Mouse (Mus musculus) megakaryocyte-erythroid progenitor cell, adult 5 weeks (primary cell): Measurements from ENCODE around the gene Skiv2l. TPM values are rescaled to one million over a fixed set of nuclear protein-coding genes. Genes with fewer than 3 reads are reported as not detected.

Experiments used
- polyA plus RNA-seq: library from polyadenylated mRNA; stranded (reverse); fragments of >175 nt; gene quantifications from 2 replicates; pipeline ENCODE4 v1.2.3, GENCODE M21; 2012

Gene Skiv2l
- 63.8 and 69.0 TPM in 2 replicates for polyA plus RNA-seq

DNA sequence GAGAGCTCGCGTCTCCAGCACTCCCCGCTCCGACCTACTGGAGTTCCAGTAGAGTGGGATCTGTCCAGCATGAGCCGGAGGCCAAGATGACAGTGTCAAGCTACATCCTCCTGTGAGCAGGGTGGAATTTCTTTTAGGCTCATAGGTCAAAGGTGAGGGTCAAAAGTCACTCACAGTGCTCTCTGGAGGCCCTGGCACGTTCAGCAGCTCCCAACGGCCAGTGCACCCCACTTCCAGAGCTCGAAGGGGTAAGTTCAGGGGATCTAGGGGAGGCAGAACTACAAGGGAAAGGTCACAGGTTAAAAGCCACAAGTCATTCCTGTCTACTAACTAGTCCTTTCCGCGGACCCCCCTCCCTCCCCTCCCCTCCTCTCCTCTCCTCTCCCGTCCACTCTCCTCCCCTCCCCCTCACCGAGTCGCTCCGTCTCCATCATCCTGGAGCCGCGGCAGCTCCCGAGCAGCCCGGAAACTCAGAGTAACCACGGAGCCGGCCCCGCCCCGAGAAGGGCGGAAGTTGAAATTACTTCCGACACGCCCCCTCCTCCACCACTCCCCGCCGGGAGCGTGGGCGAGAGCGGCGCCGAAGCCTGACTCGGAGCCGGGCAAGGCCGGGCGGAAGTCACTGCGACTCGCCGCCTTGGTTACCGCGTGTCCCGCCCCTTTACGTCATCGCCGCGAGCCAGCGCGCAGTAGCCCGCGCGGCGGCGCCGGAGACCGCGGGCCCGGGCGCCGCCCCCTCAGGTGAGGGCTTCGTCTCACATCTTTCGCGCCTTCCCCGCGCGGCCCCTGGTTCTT, at the start of gene Skiv2l, which contains the start of gene Nelfe:
TSS of gene Skiv2l (minus strand) at position 489 of the 795 bp plus-strand sequence.
TSS of gene Nelfe (plus strand) at position 670 of the 795 bp plus-strand sequence.

DNA sequence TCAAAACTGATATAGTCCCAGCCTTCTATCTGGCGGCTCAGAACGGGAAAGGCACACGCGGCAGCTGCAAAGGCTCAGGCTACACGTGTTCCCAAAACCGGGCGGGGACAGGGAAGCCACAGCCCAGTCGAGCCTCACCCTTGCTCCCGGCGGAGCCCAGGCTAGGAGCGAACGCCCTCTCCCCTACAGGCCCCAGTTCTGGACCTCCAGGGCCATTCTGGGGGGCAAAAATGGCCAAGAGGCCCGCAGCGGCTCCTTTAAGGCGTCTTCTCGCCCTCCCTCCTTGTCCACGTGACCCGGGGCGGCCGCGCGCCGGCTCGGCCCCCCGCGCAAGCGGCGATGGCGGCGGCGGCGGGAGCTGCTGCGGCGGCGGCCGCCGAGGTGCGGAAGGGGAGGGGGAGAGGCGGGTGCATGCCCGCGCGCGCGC, 48.2 kb upstream of the Skiv2l start, which contains the start of the genes C2 and Ehmt2:
TSS of gene C2 (minus strand) at position 106 of the 427 bp plus-strand sequence.
TSS of gene Ehmt2 (plus strand) at position 310 of the 427 bp plus-strand sequence.

DNA sequence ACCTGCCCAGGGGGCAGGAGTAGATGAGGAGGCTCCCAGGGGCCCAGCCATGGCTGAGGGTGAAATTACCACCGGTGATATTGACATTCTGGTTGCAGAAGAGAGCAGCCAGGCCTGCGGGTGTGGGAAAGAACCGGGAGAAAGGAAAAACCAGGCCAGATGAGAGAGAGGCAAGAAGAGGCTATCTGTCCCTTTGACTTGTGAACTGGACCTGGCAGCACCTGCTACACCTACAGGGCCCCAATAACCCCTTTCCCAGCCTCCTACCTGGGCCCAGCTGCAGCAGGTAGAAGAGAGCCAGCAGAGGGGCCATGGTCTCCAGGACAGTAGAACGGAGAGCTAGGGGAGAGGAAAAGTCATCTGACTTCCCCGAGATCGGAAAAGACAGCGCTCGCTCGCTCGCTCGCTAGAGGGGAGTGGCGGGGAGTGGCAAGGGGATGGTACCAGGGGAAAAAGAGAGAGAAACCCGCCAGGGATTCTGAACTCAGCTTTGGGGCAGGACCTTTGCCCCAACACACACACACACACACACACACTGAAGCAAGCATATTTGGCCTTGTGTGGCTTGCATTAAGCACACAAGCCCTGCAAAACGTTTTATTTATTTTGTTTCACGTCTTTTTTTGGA, 31.8 kb upstream of the Skiv2l start, which contains the start of gene Gm20547:
TSS of gene Gm20547 (minus strand) at position 360 of the 628 bp plus-strand sequence.

DNA sequence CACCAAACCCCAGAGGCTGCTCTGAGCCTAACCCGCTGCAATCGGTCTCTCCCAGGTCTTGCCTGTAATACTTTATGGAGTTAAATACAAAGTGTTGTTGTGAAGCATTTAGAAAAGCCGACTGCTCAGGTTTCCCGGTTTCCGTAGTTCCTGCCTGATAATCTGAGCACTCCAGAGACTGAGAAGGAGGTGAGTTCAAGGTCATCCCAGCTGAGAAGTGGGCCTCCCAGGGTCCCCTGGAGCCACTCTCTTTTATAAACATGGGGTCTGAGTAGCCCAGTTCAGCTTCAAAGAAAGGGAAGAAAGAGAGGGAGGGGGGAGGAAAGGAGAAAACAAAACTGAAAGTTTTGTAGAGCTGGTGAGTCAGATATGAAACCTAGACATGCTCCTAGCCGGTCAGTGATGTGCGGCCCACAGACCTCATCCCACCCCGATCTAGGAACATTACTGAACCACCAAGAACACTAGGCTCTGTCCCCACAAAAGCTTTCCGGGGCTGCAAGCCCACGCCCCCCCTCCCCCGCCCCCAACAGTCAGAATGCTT, 29.4 kb upstream of the Skiv2l start, which contains the start of gene Zbtb12:
TSS of gene Zbtb12 (plus strand) at position 148 of the 544 bp plus-strand sequence.

DNA sequence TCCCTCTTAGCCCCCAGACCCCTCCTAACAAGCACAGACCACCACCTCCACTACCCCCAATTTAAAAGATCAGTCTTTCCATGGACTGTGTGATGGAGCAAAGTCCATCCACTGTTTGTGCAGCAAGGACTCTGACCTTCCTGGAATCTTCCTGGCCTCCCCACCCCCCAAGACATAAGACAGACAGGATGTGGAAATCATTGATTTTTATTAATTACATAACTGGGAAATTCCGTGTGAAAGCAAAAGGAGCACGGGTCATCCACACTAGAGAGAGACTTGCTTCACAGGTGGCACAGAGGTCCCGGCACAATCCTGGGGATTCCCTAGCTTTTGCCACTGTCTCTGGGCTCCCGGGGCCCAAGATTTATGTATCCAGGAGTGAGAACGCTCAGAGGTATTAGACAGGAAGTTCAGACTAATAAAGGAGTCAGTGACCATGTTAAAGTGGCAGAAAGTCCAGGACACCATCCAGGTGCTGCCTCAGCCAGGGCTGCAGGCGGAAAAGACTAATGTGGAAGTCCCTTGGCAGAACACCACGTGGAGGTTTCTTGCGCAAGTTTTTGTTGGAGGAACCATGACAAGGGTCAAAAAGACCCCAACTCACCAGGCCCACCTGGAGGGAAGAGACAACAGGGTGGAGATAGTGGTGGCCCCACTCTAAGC, 12.5 kb upstream of the Skiv2l start, which contains the start of gene Cfb:
TSS of gene Cfb (minus strand) at position 103 of the 666 bp plus-strand sequence.

DNA sequence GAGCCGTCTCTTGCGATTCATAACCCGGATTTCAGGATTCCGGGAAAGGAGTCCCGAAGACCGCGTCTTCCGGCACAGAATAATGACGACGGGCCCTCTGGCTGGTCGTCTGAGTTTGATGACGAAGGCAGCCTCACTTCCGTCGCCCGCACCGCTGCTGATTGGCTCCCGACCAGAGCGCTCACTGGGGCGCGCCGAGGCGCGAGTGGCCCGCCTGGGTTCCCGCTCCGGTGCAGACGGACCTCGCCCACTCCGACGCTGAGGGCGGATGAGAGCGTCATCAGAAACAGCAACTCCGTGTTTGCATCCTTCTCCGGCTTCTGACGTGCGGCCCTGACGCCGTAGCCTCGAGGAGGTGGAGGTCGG, 13.2 kb downstream of the Skiv2l start, which contains the start of the genes Stk19 and Dxo:
TSS of gene Stk19 (minus strand) at position 90 of the 366 bp plus-strand sequence.
TSS of gene Dxo (plus strand) at position 164 of the 366 bp plus-strand sequence.

DNA sequence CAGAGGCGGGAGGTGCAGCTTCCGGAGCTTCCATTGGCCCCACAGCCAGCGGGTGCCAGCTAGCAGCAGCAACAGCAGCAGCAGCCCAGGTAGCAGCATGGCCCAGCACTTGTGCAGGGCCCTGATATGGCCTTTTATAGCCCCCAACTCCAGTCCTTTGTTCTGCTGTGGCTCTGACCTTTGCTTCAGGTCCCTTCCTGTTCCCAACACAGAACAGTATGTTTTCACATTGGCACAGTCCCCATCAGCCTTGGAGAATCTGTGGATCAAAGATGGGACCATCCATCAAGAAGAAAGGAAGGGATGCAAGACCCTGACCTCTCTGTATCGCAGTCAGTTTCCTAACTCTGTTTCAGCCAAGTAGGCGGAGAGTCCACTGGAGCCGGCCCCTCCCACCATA, 45.7 kb downstream of the Skiv2l start, which contains the start of gene Cyp21a1:
TSS of gene Cyp21a1 (minus strand) at position 261 of the 400 bp plus-strand sequence.

Other genes starting within 250 kb of the Skiv2l start
- 65.9 and 70.5 TPM in 2 replicates for gene Rnf5, start 246.5 kb downstream of the Skiv2l start, polyA plus RNA-seq
- gene Agpat1, start 245.9 kb downstream of the Skiv2l start, polyA plus RNA-seq: 119 and 139 TPM in 2 replicates
- gene Egfl8, start 234.2 kb downstream of the Skiv2l start, polyA plus RNA-seq: 3.9 and 4.4 TPM in 2 replicates
- 185 and 189 TPM in 2 replicates for gene Ppt2, start 221.7 kb downstream of the Skiv2l start, polyA plus RNA-seq
- gene Prrt1, start 220.7 kb downstream of the Skiv2l start, polyA plus RNA-seq: 2.5 and 3.4 TPM in 2 replicates
- 8.3 and 8.4 TPM in 2 replicates for gene Fkbpl, start 205.4 kb downstream of the Skiv2l start, polyA plus RNA-seq
- 184 and 230 TPM in 2 replicates for gene Atf6b, start 203.1 kb downstream of the Skiv2l start, polyA plus RNA-seq
- 0.02 TPM in 2 replicates for gene Tnxb, start 179.7 kb downstream of the Skiv2l start, polyA plus RNA-seq
- 0.17 and 0.61 TPM in 2 replicates for gene C4b, start 106.3 kb downstream of the Skiv2l start, polyA plus RNA-seq
- gene Cyp21a1, start 45.6 kb downstream of the Skiv2l start, polyA plus RNA-seq: not detected in 2 replicates
- gene Stk19, start 13.3 kb downstream of the Skiv2l start, polyA plus RNA-seq: 65.1 and 75.3 TPM in 2 replicates
- 106 TPM in 2 replicates for gene Dxo, start 13.2 kb downstream of the Skiv2l start, polyA plus RNA-seq
- 308 and 315 TPM in 2 replicates for gene Nelfe, start 181 bp upstream of the Skiv2l start, polyA plus RNA-seq
- gene Cfb, start 12.3 kb upstream of the Skiv2l start, polyA plus RNA-seq: 0.13 TPM in 1 of 2 replicates, not detected in the other
- gene Zbtb12, start 29.3 kb upstream of the Skiv2l start, polyA plus RNA-seq: 51.5 and 66.6 TPM in 2 replicates
- gene Gm20547, start 31.8 kb upstream of the Skiv2l start, polyA plus RNA-seq: not detected in 2 replicates
- 2.0 and 2.3 TPM in 2 replicates for gene C2, start 48.1 kb upstream of the Skiv2l start, polyA plus RNA-seq
- gene Ehmt2, start 48.3 kb upstream of the Skiv2l start, polyA plus RNA-seq: 441 and 469 TPM in 2 replicates
- not detected in 2 replicates for gene Slc44a4, start 64.3 kb upstream of the Skiv2l start, polyA plus RNA-seq
- gene Neu1, start 81.0 kb upstream of the Skiv2l start, polyA plus RNA-seq: 52.4 and 79.9 TPM in 2 replicates
- 425 and 1,961 TPM in 2 replicates for gene Hspa1b, start 109.0 kb upstream of the Skiv2l start, polyA plus RNA-seq
- 0.52 TPM in 1 of 2 replicates, not detected in the other for gene Gm20481, start 119.7 kb upstream of the Skiv2l start, polyA plus RNA-seq
- 239 and 1,296 TPM in 2 replicates for gene Hspa1a, start 121.9 kb upstream of the Skiv2l start, polyA plus RNA-seq
- gene Hspa1l, start 122.5 kb upstream of the Skiv2l start, polyA plus RNA-seq: 0.06 TPM in 1 of 2 replicates, not detected in the other
- gene Lsm2, start 131.7 kb upstream of the Skiv2l start, polyA plus RNA-seq: 154 and 167 TPM in 2 replicates
- gene Vars, start 150.8 kb upstream of the Skiv2l start, polyA plus RNA-seq: 841 and 875 TPM in 2 replicates
- gene Vwa7, start 166.4 kb upstream of the Skiv2l start, polyA plus RNA-seq: 0.24 and 0.38 TPM in 2 replicates
- 6.0 and 11.9 TPM in 2 replicates for gene Sapcd1, start 177.8 kb upstream of the Skiv2l start, polyA plus RNA-seq
- gene Msh5, start 196.5 kb upstream of the Skiv2l start, polyA plus RNA-seq: 3.4 and 5.4 TPM in 2 replicates
- 109 and 129 TPM in 2 replicates for gene Clic1, start 199.8 kb upstream of the Skiv2l start, polyA plus RNA-seq
- gene Ddah2, start 208.8 kb upstream of the Skiv2l start, polyA plus RNA-seq: 33.8 and 58.4 TPM in 2 replicates
- 0.09 TPM in 1 of 2 replicates, not detected in the other for gene Ly6g6c, start 215.2 kb upstream of the Skiv2l start, polyA plus RNA-seq
- gene Mpig6b, start 216.0 kb upstream of the Skiv2l start, polyA plus RNA-seq: 0.04 TPM in 1 of 2 replicates, not detected in the other
- not detected in 2 replicates for gene Ly6g6e, start 226.7 kb upstream of the Skiv2l start, polyA plus RNA-seq
- gene Ly6g6d, start 227.9 kb upstream of the Skiv2l start, polyA plus RNA-seq: 0.26 TPM in 1 of 2 replicates, not detected in the other
- gene Ly6g6f, start 235.4 kb upstream of the Skiv2l start, polyA plus RNA-seq: 0.06 and 0.28 TPM in 2 replicates
- gene Abhd16a, start 239.1 kb upstream of the Skiv2l start, polyA plus RNA-seq: 118 and 123 TPM in 2 replicates